Comparison of ENCODE assay signal across 15 mouse cellular contexts in the genomic region with DNA sequence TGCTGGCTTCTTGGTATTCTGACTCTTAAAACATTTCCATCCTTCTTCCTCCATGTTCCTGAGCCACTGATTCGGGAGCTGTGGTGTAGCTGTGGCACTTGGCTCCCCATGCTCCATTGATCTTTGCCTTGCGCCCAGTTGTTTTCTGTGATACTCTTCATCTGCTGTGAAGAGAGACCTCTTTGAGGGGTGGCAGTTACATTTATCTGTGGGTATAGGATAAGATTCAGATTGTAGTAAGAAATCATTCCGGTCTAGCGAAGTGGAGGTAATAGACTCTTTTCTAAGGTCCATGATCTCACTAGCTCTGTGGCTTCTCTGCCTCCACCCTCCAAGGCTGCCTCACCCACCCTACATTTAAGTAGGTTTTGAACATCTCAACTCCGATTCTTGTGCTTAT.
"Had no signal": no experiment of that assay in that cellular context is flagged by ENCODE, and none has a peak within 500 bp of the region (broad histone marks: within the 10 kb centered on the region; RNA-seq: fewer than 3 reads in every experiment).

No protein-coding gene starts in this region.

- H3K27ac ChIP-seq: liver, embryonic 14.5 days; lung, embryonic 15.5 days; midbrain, embryonic 12.5 days; neural tube, embryonic 12.5 days; stomach, embryonic 15.5 days; stomach, postnatal 0 days had no signal

- H3K36me3 ChIP-seq: lung, embryonic 15.5 days; midbrain, embryonic 12.5 days; neural tube, embryonic 12.5 days; stomach, embryonic 15.5 days had no signal

- H3K27me3 ChIP-seq: lung, embryonic 15.5 days; midbrain, embryonic 12.5 days; neural tube, embryonic 12.5 days; stomach, embryonic 15.5 days had no signal

- DNase-seq: lung, adult 2 months; lung, postnatal 14 days; lung, postnatal 36 days; midbrain, embryonic 14.5 days; right cerebral cortex, postnatal 14 days; thymus, adult 2 months; thymus, postnatal 25 days had no signal

- H3K4me2 ChIP-seq: lung, embryonic 15.5 days; midbrain, embryonic 12.5 days; neural tube, embryonic 12.5 days; stomach, embryonic 15.5 days had no signal

- ATAC-seq: lung, postnatal 0 days; midbrain, embryonic 16.5 days had no signal

- H3K4me3 ChIP-seq: lung, embryonic 15.5 days; midbrain, embryonic 12.5 days; neural tube, embryonic 12.5 days; stomach, embryonic 15.5 days had no signal

- H3K9me3 ChIP-seq: lung, embryonic 15.5 days; midbrain, embryonic 12.5 days; neural tube, embryonic 12.5 days; stomach, embryonic 15.5 days had no signal

- H3K4me1 ChIP-seq: midbrain, embryonic 12.5 days had no signal

- H3K9ac ChIP-seq: liver, embryonic 14.5 days; lung, embryonic 15.5 days; midbrain, embryonic 12.5 days; neural tube, embryonic 12.5 days; stomach, embryonic 15.5 days had no signal
